Mouse (Mus musculus): ENCODE results near the gene Rhbdf2. TPM values are rescaled to one million over a fixed set of nuclear protein-coding genes. Genes with fewer than 3 reads are reported as not detected.

The Rhbdf2 gene
- polyA plus RNA-seq, 1 experiment from 2014 or later, result 4.3 TPM

DNA sequence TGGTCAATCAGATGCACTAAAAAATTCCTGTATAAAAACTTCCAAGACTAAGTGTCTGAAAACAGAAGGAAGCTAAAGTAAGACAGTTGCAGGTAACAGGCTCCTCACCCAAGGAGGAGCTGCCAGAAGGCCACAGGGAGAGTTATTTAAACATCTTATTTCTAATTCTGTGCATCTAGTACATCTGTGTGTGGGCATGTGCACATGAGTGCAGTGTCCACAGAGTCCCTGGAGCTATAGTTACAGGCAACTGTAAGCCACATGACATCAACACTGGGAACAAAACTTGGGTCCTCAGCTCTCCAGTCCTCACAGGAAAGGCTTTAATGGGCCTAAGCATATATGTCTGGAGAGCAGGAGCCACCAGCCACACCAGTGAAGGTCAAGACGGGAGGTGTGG lies 74.6 kb downstream of the Rhbdf2 start:
- 96% methylated on average over 1 of the region's 1 CpGs for WGBS

GRCm38 (mm10) chr11:116550748-116551147 lies 76.1 kb downstream of the Rhbdf2 start:
- 0 out of 2 replicates have a peak overlapping the region, but pooled peaks have one; percentile 46 for H3K9ac ChIP-seq
- peak overlapping the region; percentile 22; the same call in 1 of the 2 replicates for H3K27ac ChIP-seq
- no peak for ATAC-seq (ENCODE audit: insufficient number of reproducible peaks, insufficient read depth, low FRiP score, low TSS enrichment, low read depth)
- WGBS, result 57% methylated on average over 7 of the region's 7 CpGs
- H3K36me3 ChIP-seq, result peaks cover 30% of the 10 kb centered on the region
- H3K9me3 ChIP-seq, result no peaks in the 10 kb centered on the region
- peaks cover 34% of the 10 kb centered on the region for H3K4me1 ChIP-seq
- H3K4me3 ChIP-seq, result no peak overlapping the region
- no peaks in the 10 kb centered on the region for H3K27me3 ChIP-seq
- no peak overlapping the region for H3K4me2 ChIP-seq

More for the DNA sequence above, 74.6 kb downstream of the Rhbdf2 start:
- ATAC-seq (ENCODE audit: insufficient number of reproducible peaks, insufficient read depth, low FRiP score, low TSS enrichment, low read depth), result no peak
- Histone ChIP-seq H3K36me3 (peaks cover 15% of the 10 kb centered on the region), H3K4me1 (peaks cover 43% of the 10 kb centered on the region), H3K27ac (no peak overlapping the region), H3K9me3 (no peaks in the 10 kb centered on the region), H3K9ac (no peak overlapping the region), H3K27me3 (no peaks in the 10 kb centered on the region), H3K4me2 (no peak overlapping the region), H3K4me3 (no peak overlapping the region)

DNA sequence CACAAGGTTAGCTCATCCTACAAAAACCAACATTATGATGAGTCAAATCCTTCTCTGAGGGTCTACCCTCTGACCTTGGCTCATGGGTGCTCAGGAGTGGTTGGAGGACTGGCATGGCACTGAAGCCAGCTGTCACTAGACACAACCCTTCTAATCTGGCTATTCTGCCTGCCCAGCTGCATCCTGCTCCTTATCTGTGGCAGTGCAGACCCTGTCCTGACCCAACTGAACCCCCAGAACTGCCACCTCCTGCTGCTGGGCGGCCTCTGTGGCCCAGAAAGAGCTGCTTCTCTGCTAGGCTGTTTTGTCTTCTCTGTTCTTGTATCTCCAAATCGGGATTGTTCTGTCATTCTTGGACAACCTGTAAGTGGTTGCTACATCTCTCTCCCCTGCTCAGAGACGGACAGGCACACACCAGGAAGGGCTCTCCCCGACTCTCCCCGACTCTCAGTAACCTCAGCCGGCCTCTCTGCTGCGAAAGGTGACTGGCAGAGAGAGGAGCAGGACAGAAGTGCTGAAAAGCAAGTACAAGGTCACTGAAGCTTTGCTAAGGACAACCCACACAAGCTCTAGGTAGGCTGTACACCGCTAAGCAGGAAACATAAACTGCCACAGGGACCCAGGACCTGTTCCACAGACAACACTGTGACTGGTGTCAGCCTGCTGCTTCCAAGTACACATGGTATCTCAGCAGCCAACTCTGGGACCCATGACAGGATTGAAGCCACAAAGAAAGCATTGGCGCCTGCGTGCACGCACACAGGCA lies 77.4 kb downstream of the Rhbdf2 start:
- Histone ChIP-seq H3K9ac (no peak overlapping the region), H3K4me1 (peaks cover 26% of the 10 kb centered on the region), H3K27me3 (no peaks in the 10 kb centered on the region), H3K9me3 (no peaks in the 10 kb centered on the region), H3K36me3 (peaks cover 43% of the 10 kb centered on the region), H3K4me2 (no peak overlapping the region), H3K27ac (no peak overlapping the region), H3K4me3 (no peak overlapping the region)
- WGBS, result 82% methylated on average over 11 of the region's 11 CpGs
- no peak for ATAC-seq (ENCODE audit: insufficient number of reproducible peaks, insufficient read depth, low FRiP score, low TSS enrichment, low read depth)

- no peak for ATAC-seq (ENCODE audit: insufficient number of reproducible peaks, insufficient read depth, low FRiP score, low TSS enrichment, low read depth)
- H3K36me3 ChIP-seq, result peaks cover 50% of the 10 kb centered on the region
- no peak overlapping the region for H3K27ac ChIP-seq
- no peaks in the 10 kb centered on the region for H3K27me3 ChIP-seq
- no peak overlapping the region for H3K4me2 ChIP-seq
- peaks cover 22% of the 10 kb centered on the region for H3K4me1 ChIP-seq
- no peaks in the 10 kb centered on the region for H3K9me3 ChIP-seq
- no peak overlapping the region for H3K4me3 ChIP-seq
- WGBS, result 97% methylated on average over 9 of the region's 9 CpGs
- H3K9ac ChIP-seq, result 0 out of 2 replicates have a peak overlapping the region, but pooled peaks have one; percentile 37
These were observed 78.0 kb downstream of the Rhbdf2 start for GRCm38 (mm10) chr11:116548780-116549179.

Other genes with a start within 250 kb of the Rhbdf2 start
- 10.2 and 16.5 TPM in 2 replicates for gene Rnf157, start 214.0 kb downstream of the Rhbdf2 start, polyA plus RNA-seq (2015; fragmentation: Nextera tagmentation; extraction: Ambion mirVana)
- 26.4 and 35.2 TPM in 2 replicates for gene Ubald2, start 192.9 kb downstream of the Rhbdf2 start, polyA plus RNA-seq (2015; fragmentation: Nextera tagmentation; extraction: Ambion mirVana)
- gene Qrich2, start 160.8 kb downstream of the Rhbdf2 start, polyA plus RNA-seq (2015; fragmentation: Nextera tagmentation; extraction: Ambion mirVana), result 0.19 and 0.55 TPM in 2 replicates
- 186 and 193 TPM in 2 replicates for gene Prpsap1, start 132.8 kb downstream of the Rhbdf2 start, polyA plus RNA-seq (2015; fragmentation: Nextera tagmentation; extraction: Ambion mirVana)
- gene Sphk1, start 96.1 kb downstream of the Rhbdf2 start, polyA plus RNA-seq (2015; fragmentation: Nextera tagmentation; extraction: Ambion mirVana), result 5.0 and 6.1 TPM in 2 replicates
- gene Ube2o, start 45.6 kb downstream of the Rhbdf2 start, polyA plus RNA-seq (2015; fragmentation: Nextera tagmentation; extraction: Ambion mirVana), result 9.7 and 11.5 TPM in 2 replicates
- gene Aanat, start 40.6 kb downstream of the Rhbdf2 start, polyA plus RNA-seq (2015; fragmentation: Nextera tagmentation; extraction: Ambion mirVana), result not detected in 2 replicates
- 0.69 and 0.80 TPM in 2 replicates for gene Prcd, start 26.5 kb upstream of the Rhbdf2 start, polyA plus RNA-seq (2015; fragmentation: Nextera tagmentation; extraction: Ambion mirVana)
- gene Cygb, start 27.3 kb upstream of the Rhbdf2 start, polyA plus RNA-seq (2015; fragmentation: Nextera tagmentation; extraction: Ambion mirVana), result 7.1 and 7.9 TPM in 2 replicates
- gene St6galnac1, start 148.5 kb upstream of the Rhbdf2 start, polyA plus RNA-seq (2015; fragmentation: Nextera tagmentation; extraction: Ambion mirVana), result not detected in 2 replicates
- 19.6 and 19.7 TPM in 2 replicates for gene Mxra7, start 201.0 kb upstream of the Rhbdf2 start, polyA plus RNA-seq (2015; fragmentation: Nextera tagmentation; extraction: Ambion mirVana)
- gene Mettl23, start 216.3 kb upstream of the Rhbdf2 start, polyA plus RNA-seq (2015; fragmentation: Nextera tagmentation; extraction: Ambion mirVana), result 78.6 and 84.4 TPM in 2 replicates
- gene Jmjd6, start 216.4 kb upstream of the Rhbdf2 start, polyA plus RNA-seq (2015; fragmentation: Nextera tagmentation; extraction: Ambion mirVana), result 73.4 and 77.7 TPM in 2 replicates
- 42.6 and 45.6 TPM in 2 replicates for gene Mfsd11, start 225.4 kb upstream of the Rhbdf2 start, polyA plus RNA-seq (2015; fragmentation: Nextera tagmentation; extraction: Ambion mirVana)
- gene Srsf2, start 226.1 kb upstream of the Rhbdf2 start, polyA plus RNA-seq (2015; fragmentation: Nextera tagmentation; extraction: Ambion mirVana), result 784 and 830 TPM in 2 replicates